Mouse (Mus musculus): ENCODE results near the gene Wdfy4. TPM values are rescaled to one million over a fixed set of nuclear protein-coding genes. Genes with fewer than 3 reads are reported as not detected.

The Wdfy4 gene
- 0.31 and 0.40 TPM in 2 replicates for polyA plus RNA-seq (2012; rRNA removed)

GRCm38 (mm10) chr14:33185068-33185800 lies at the start of gene Wdfy4:
Gene Wdfy4 (minus strand): TSS chr14:33185508.

GRCm38 (mm10) chr14:33213823-33214766 lies 28.8 kb upstream of the Wdfy4 start, which contains the start of gene Arhgap22:
Gene Arhgap22 (plus strand): TSS chr14:33214026.

GRCm38 (mm10) chr14:32991082-32991481 lies 194.2 kb downstream of the Wdfy4 start, which contains the start of gene Lrrc18:
Gene Lrrc18 (plus strand): TSS chr14:32991382.

Other genes with a start within 250 kb of the Wdfy4 start
- 0.19 and 0.68 TPM in 2 replicates for gene Lrrc18, start 194.1 kb downstream of the Wdfy4 start, polyA plus RNA-seq (2012; rRNA removed)
- 3.0 and 3.1 TPM in 2 replicates for gene Arhgap22, start 28.5 kb upstream of the Wdfy4 start, polyA plus RNA-seq (2012; rRNA removed)